8 mouse cellular contexts compared by ENCODE assay signal in genomic region chr12:82170461-82171279, GRCm38 (mm10). TPM values are rescaled to one million over a fixed set of nuclear protein-coding genes. Genes with fewer than 3 reads are reported as not detected.
DNase-seq lines count a peak whose midpoint lies in the region; ATAC-seq and TF ChIP-seq lines count a peak whose summit lies in the region.

No protein-coding gene starts in this region.

- intact Hi-C loops in left cerebral cortex, adult 2 months (cut with DNase I) = loop anchor here (1.0 to 5.0 kb wide), 6 partner anchors 61 to 300 kb away; no protein-coding TSS in a partner anchor

- H3K27ac ChIP-seq in left cerebral cortex, adult 2 months = peak overlapping the region; percentile 95
- peak overlapping the region; percentile 96 for H3K27ac ChIP-seq in forebrain, embryonic 13.5 days
- H3K27ac ChIP-seq in kidney, embryonic 14.5 days (ENCODE audit: low read depth, low read length) = peak overlapping the region; percentile 89
- H3K27ac ChIP-seq in midbrain, embryonic 10.5 days (replicated peaks) = peak overlapping the region; percentile 100

- ATAC-seq in forebrain, embryonic 13.5 days = no peak
- ATAC-seq in kidney, embryonic 14.5 days (ENCODE audit: low FRiP score, low TSS enrichment) = no peak

- WGBS in forebrain, embryonic 13.5 days = under 1% methylated on average over 29 of the region's 29 CpGs
- under 1% methylated on average over 29 of the region's 29 CpGs for WGBS in kidney, embryonic 14.5 days
- 4% methylated on average over 29 of the region's 29 CpGs for WGBS in midbrain, embryonic 10.5 days

- H3K4me1 ChIP-seq in forebrain, embryonic 13.5 days = peaks cover 54% of the 10 kb centered on the region
- peaks cover 23% of the 10 kb centered on the region for H3K4me1 ChIP-seq in kidney, embryonic 14.5 days (ENCODE audit: control insufficient read depth, insufficient read depth, low read length)
- peaks cover 57% of the 10 kb centered on the region for H3K4me1 ChIP-seq in midbrain, embryonic 10.5 days

- no peaks in the 10 kb centered on the region for H3K27me3 ChIP-seq in forebrain, embryonic 13.5 days
- no peaks in the 10 kb centered on the region for H3K27me3 ChIP-seq in kidney, embryonic 14.5 days (ENCODE audit: control insufficient read depth, insufficient read depth, low read length)
- H3K27me3 ChIP-seq in midbrain, embryonic 10.5 days (ENCODE audit: low read depth, poor library complexity, severe bottlenecking) = peaks cover 6% of the 10 kb centered on the region

- H3K4me3 ChIP-seq in left cerebral cortex, adult 2 months = peak overlapping the region; percentile 65
- H3K4me3 ChIP-seq in forebrain, embryonic 13.5 days = peak overlapping the region; percentile 91
- peak overlapping the region; percentile 77 for H3K4me3 ChIP-seq in kidney, embryonic 14.5 days (ENCODE audit: low read length)
- H3K4me3 ChIP-seq in midbrain, embryonic 10.5 days = peak overlapping the region; percentile 96

- no peaks in the 10 kb centered on the region for H3K36me3 ChIP-seq in forebrain, embryonic 13.5 days (ENCODE audit: poor library complexity, severe bottlenecking)
- H3K36me3 ChIP-seq in kidney, embryonic 14.5 days (ENCODE audit: control insufficient read depth, insufficient read depth, low read length) = no peaks in the 10 kb centered on the region
- H3K36me3 ChIP-seq in midbrain, embryonic 10.5 days = peaks cover 5% of the 10 kb centered on the region

- peak overlapping the region; percentile 89 for H3K4me2 ChIP-seq in forebrain, embryonic 13.5 days
- H3K4me2 ChIP-seq in kidney, embryonic 14.5 days (replicated peaks; ENCODE audit: low read depth, low read length) = peak overlapping the region; percentile 93

- H3K9ac ChIP-seq in forebrain, embryonic 13.5 days = peak overlapping the region; percentile 93
- peak overlapping the region; percentile 95 for H3K9ac ChIP-seq in kidney, embryonic 14.5 days (ENCODE audit: low read depth, low read length)

- peak in 1 of 2 experiments; percentile 15 for DNase-seq in left cerebral cortex, adult 2 months (ENCODE audit: extremely low spot score in 1 of 2, low spot score in 2 of 2)
- DNase-seq in left cerebral cortex, adult 11 months (ENCODE audit: low spot score) = no peak
- peak; percentile 40 for DNase-seq in ZHBTc4 (ENCODE audit: low read depth, low spot score)
- no peak for DNase-seq in midbrain, embryonic 10.5 days (ENCODE audit: low spot score)
- DNase-seq in left cerebral cortex, adult 9 months (ENCODE audit: low spot score in 2 of 2) = no peak
- no peak for DNase-seq in layer of hippocampus, postnatal 25 days (ENCODE audit: extremely low spot score in 1 of 2, low spot score in 1 of 2)

- no peaks in the 10 kb centered on the region for H3K9me3 ChIP-seq in forebrain, embryonic 13.5 days (replicated peaks)
- no peaks in the 10 kb centered on the region for H3K9me3 ChIP-seq in kidney, embryonic 14.5 days (ENCODE audit: control insufficient read depth, low read length)
- no peaks in the 10 kb centered on the region for H3K9me3 ChIP-seq in midbrain, embryonic 10.5 days (replicated peaks)

- TF ChIP-seq CTCF in left cerebral cortex, adult 2 months (IDR thresholded peaks at IDR 0.05) = no peak

RNA-seq across cellular contexts. Expression of gene Sipa1l1, which starts 1.6 kb away (rescaled TPM):
- 100 to 1,000 TPM; 311 to 327 TPM for total RNA-seq in left cerebral cortex, adult 2 months (2021)
- polyA plus RNA-seq in forebrain, embryonic 13.5 days (2015; fragmentation: Nextera tagmentation; extraction: Ambion mirVana) = 19.3 and 23.6 TPM in 2 replicates
- 28.6 and 43.8 TPM in 2 replicates for polyA plus RNA-seq in kidney, embryonic 14.5 days (2014; fragmentation: Nextera tagmentation; extraction: Ambion mirVana)
- 28.6 and 30.3 TPM in 2 replicates for polyA plus RNA-seq in midbrain, embryonic 10.5 days (2016; fragmentation: Nextera tagmentation; extraction: Ambion mirVana)
- 100 to 1,000 TPM; 185 to 216 TPM for total RNA-seq in layer of hippocampus, postnatal 25 days (2021)
